Mouse (Mus musculus) embryo, embryonic 11.5 days (tissue): ENCODE data around the gene Abcc4.

ENCODE experiments used
- DNase-seq: peaks from one replicate; pipeline ENCODE4 v3.0.0-alpha.2; 2012; ENCODE audit warnings: low read depth, low spot score

Gene Abcc4

GRCm38 (mm10) chr14:118705808-118706731 lies at the start of gene Abcc4:
Gene Abcc4, minus strand, starts transcription at chr14:118706219.
- DNase-seq, result no peak

- no peak for DNase-seq
Observed at GRCm38 (mm10) chr14:118751193-118751753, 45.3 kb upstream of the Abcc4 start.

GRCm38 (mm10) chr14:118750505-118751192 lies 44.6 kb upstream of the Abcc4 start:
- no peak for DNase-seq

- no peak for DNase-seq
Observed at GRCm38 (mm10) chr14:118749715-118750114, 43.7 kb upstream of the Abcc4 start.

GRCm38 (mm10) chr14:118749068-118749467 lies 43.0 kb upstream of the Abcc4 start:
- DNase-seq, result no peak

GRCm38 (mm10) chr14:118742862-118743261 lies 36.8 kb upstream of the Abcc4 start:
- no peak for DNase-seq

- DNase-seq, result no peak
Observed at GRCm38 (mm10) chr14:118741780-118742179, 35.8 kb upstream of the Abcc4 start.

- no peak for DNase-seq
Observed at GRCm38 (mm10) chr14:118737251-118737888, 31.4 kb upstream of the Abcc4 start.

GRCm38 (mm10) chr14:118735114-118735513 lies 29.1 kb upstream of the Abcc4 start:
- no peak for DNase-seq

GRCm38 (mm10) chr14:118733146-118733545 lies 27.1 kb upstream of the Abcc4 start:
- DNase-seq, result no peak

GRCm38 (mm10) chr14:118730631-118731030 lies 24.6 kb upstream of the Abcc4 start:
- DNase-seq, result no peak

- DNase-seq, result no peak
Observed at GRCm38 (mm10) chr14:118725467-118725866, 19.4 kb upstream of the Abcc4 start.

- no peak for DNase-seq
Observed at GRCm38 (mm10) chr14:118723920-118724693, 18.1 kb upstream of the Abcc4 start.

- no peak for DNase-seq
Observed at GRCm38 (mm10) chr14:118719566-118720174, 13.7 kb upstream of the Abcc4 start.

GRCm38 (mm10) chr14:118718576-118718975 lies 12.6 kb upstream of the Abcc4 start:
- DNase-seq, result no peak

- DNase-seq, result no peak
Observed at GRCm38 (mm10) chr14:118716372-118717312, 10.6 kb upstream of the Abcc4 start.

GRCm38 (mm10) chr14:118714720-118715119 lies 8.7 kb upstream of the Abcc4 start:
- no peak for DNase-seq

GRCm38 (mm10) chr14:118714320-118714719 lies 8.3 kb upstream of the Abcc4 start:
- no peak for DNase-seq

GRCm38 (mm10) chr14:118713869-118714268 lies 7.8 kb upstream of the Abcc4 start:
- no peak for DNase-seq

- DNase-seq, result no peak
Observed at GRCm38 (mm10) chr14:118713408-118713807, 7.4 kb upstream of the Abcc4 start.
